14 mouse cellular contexts compared by ENCODE assay signal in genomic region chr7:37718671-37719402, GRCm38 (mm10). TPM values are rescaled to one million over a fixed set of nuclear protein-coding genes. Genes with fewer than 3 reads are reported as not detected.
DNase-seq lines count a peak whose midpoint lies in the region; ATAC-seq and TF ChIP-seq lines count a peak whose summit lies in the region.
"Had no signal": no experiment of that assay in that cellular context is flagged by ENCODE, and none has a peak within 500 bp of the region (broad histone marks: within the 10 kb centered on the region; RNA-seq: fewer than 3 reads in every experiment).

No protein-coding gene starts in this region.

- no peaks in the 10 kb centered on the region for H3K9me3 ChIP-seq in kidney, postnatal 0 days (replicated peaks; ENCODE audit: low read length)
- no peaks in the 10 kb centered on the region for H3K9me3 ChIP-seq in hindbrain, embryonic 16.5 days (ENCODE audit: control insufficient read depth, low read length)
- H3K9me3 ChIP-seq in intestine, postnatal 0 days (ENCODE audit: control insufficient read depth): no peaks in the 10 kb centered on the region
- H3K9me3 ChIP-seq: stomach, embryonic 15.5 days had no signal

- WGBS in kidney, postnatal 0 days: 48% methylated on average over 15 of the region's 15 CpGs
- 45% methylated on average over 15 of the region's 15 CpGs for WGBS in hindbrain, embryonic 16.5 days
- WGBS in intestine, postnatal 0 days: 64% methylated on average over 15 of the region's 15 CpGs

- 0 out of 2 replicates have a peak, but pooled peaks have one; percentile 41 for ATAC-seq in cerebellum, adult (ENCODE audit: insufficient number of reproducible peaks, low FRiP score, low TSS enrichment)
- no peak for ATAC-seq in kidney, postnatal 0 days (replicated peaks; ENCODE audit: low FRiP score, low read depth)
- ATAC-seq in hindbrain, embryonic 16.5 days: peak; percentile 44; the same call in 1 of the 2 replicates
- no peak for ATAC-seq in erythroblast, adult 5-6 weeks (replicated peaks; ENCODE audit: low FRiP score, poor library complexity, severe bottlenecking)
- no peak for ATAC-seq in intestine, postnatal 0 days
- ATAC-seq: forebrain, embryonic 16.5 days had no signal

- no peaks in the 10 kb centered on the region for H3K4me1 ChIP-seq in kidney, postnatal 0 days (replicated peaks; ENCODE audit: insufficient read depth, low read length)
- H3K4me1 ChIP-seq in hindbrain, embryonic 16.5 days (ENCODE audit: control insufficient read depth, insufficient read depth, low read depth, low read length): peaks cover 22% of the 10 kb centered on the region
- H3K4me1 ChIP-seq in intestine, postnatal 0 days (replicated peaks; ENCODE audit: control insufficient read depth, insufficient read depth, low read length): no peaks in the 10 kb centered on the region
- H3K4me1 ChIP-seq: stomach, embryonic 15.5 days had no signal

- no peak overlapping the region for H3K9ac ChIP-seq in kidney, postnatal 0 days (ENCODE audit: low read depth, low read length)
- no peak overlapping the region for H3K9ac ChIP-seq in hindbrain, embryonic 16.5 days (ENCODE audit: low read depth, low read length)
- H3K9ac ChIP-seq in intestine, postnatal 0 days (ENCODE audit: low read depth, low read length): no peak overlapping the region
- H3K9ac ChIP-seq: stomach, embryonic 15.5 days had no signal

- H3K27ac ChIP-seq in kidney, postnatal 0 days: no peak overlapping the region
- H3K27ac ChIP-seq in hindbrain, embryonic 16.5 days (ENCODE audit: low read depth, low read length): no peak overlapping the region
- H3K27ac ChIP-seq in intestine, postnatal 0 days (ENCODE audit: low read depth, low read length): no peak overlapping the region
- H3K27ac ChIP-seq: stomach, embryonic 15.5 days had no signal

- H3K36me3 ChIP-seq in kidney, postnatal 0 days (ENCODE audit: insufficient read depth, low read length): no peaks in the 10 kb centered on the region
- no peaks in the 10 kb centered on the region for H3K36me3 ChIP-seq in hindbrain, embryonic 16.5 days (ENCODE audit: control insufficient read depth, insufficient read depth, low read length)
- H3K36me3 ChIP-seq in intestine, postnatal 0 days (ENCODE audit: control insufficient read depth, insufficient read depth): no peaks in the 10 kb centered on the region
- H3K36me3 ChIP-seq: G1E; stomach, embryonic 15.5 days had no signal

- H3K4me2 ChIP-seq in kidney, postnatal 0 days (ENCODE audit: low read length): no peak overlapping the region
- peak overlapping the region; percentile 7; the same call in 1 of the 2 replicates for H3K4me2 ChIP-seq in hindbrain, embryonic 16.5 days (ENCODE audit: low read length)
- no peak overlapping the region for H3K4me2 ChIP-seq in intestine, postnatal 0 days (replicated peaks; ENCODE audit: low read depth)
- H3K4me2 ChIP-seq: liver, embryonic 11.5 days; stomach, embryonic 15.5 days had no signal

- H3K4me3 ChIP-seq in kidney, postnatal 0 days (replicated peaks; ENCODE audit: low read depth, low read length): no peak overlapping the region
- H3K4me3 ChIP-seq in hindbrain, embryonic 16.5 days (ENCODE audit: low read length): no peak overlapping the region
- no peak overlapping the region for H3K4me3 ChIP-seq in intestine, postnatal 0 days (ENCODE audit: low read depth, low read length)
- H3K4me3 ChIP-seq: stomach, embryonic 15.5 days had no signal

- no peak for DNase-seq in cerebellum, postnatal 4 days (ENCODE audit: low spot score in 2 of 2)
- DNase-seq in kidney, postnatal 0 days (ENCODE audit: low spot score): peak; percentile 65
- no peak for DNase-seq in kidney, adult 18-20 months
- peak; percentile 47 for DNase-seq in cerebellum, adult 11 months
- DNase-seq: layer of hippocampus, adult 9-11 months had no signal

- no peak for TF ChIP-seq CTCF in kidney, postnatal 0 days (IDR thresholded peaks at IDR 0.05; ENCODE audit: low read depth)
- no peak for TF ChIP-seq CTCF in intestine, postnatal 0 days (IDR thresholded peaks at IDR 0.05; ENCODE audit: low read depth)

- no peaks in the 10 kb centered on the region for H3K27me3 ChIP-seq in kidney, postnatal 0 days (ENCODE audit: insufficient read depth, low read length)
- no peaks in the 10 kb centered on the region for H3K27me3 ChIP-seq in hindbrain, embryonic 16.5 days (replicated peaks; ENCODE audit: control insufficient read depth, insufficient read depth, low read length)
- no peaks in the 10 kb centered on the region for H3K27me3 ChIP-seq in intestine, postnatal 0 days (replicated peaks; ENCODE audit: control insufficient read depth, insufficient read depth, low read length)

RNA-seq across cellular contexts. Expression of gene Zfp536, which starts 54.6 kb away (rescaled TPM):
- 3.7 and 4.0 TPM in 2 replicates for polyA plus RNA-seq in kidney, postnatal 0 days (2015; fragmentation: Nextera tagmentation; extraction: Ambion mirVana)
- 28.5 and 31.0 TPM in 2 replicates for polyA plus RNA-seq in hindbrain, embryonic 16.5 days (2015; fragmentation: Nextera tagmentation; extraction: Ambion mirVana)
- total RNA-seq in erythroblast, adult 5-6 weeks (2015; ENCODE audit: low replicate concordance): not detected in 2 replicates
- not detected in 2 replicates for total RNA-seq in erythroblast, adult 5-6 weeks (2017; ENCODE audit: low replicate concordance)
- 2.9 and 3.3 TPM in 2 replicates for polyA plus RNA-seq in intestine, postnatal 0 days (2015; fragmentation: Nextera tagmentation; extraction: Ambion mirVana)
- total RNA-seq: monocyte, adult 5-6 weeks had no signal
- polyA plus RNA-seq: G1E had no signal

Comparison
In these comparisons a context has a peak if more than half of its experiments do, and no peak if none do; other contexts are left out.
1. DNase-seq: peak in kidney, postnatal 0 days (single experiment) and cerebellum, adult 11 months (single experiment); none in cerebellum, postnatal 4 days (0 of 2) and kidney, adult 18-20 months (single experiment).
2. ATAC-seq: peak in cerebellum, adult (single experiment) and hindbrain, embryonic 16.5 days (single experiment); none in kidney, postnatal 0 days (single experiment), erythroblast, adult 5-6 weeks (single experiment) and intestine, postnatal 0 days (single experiment).